Mouse (Mus musculus) bone marrow macrophage, adult 2 months (primary cell): Measurements from ENCODE around the gene Btbd10.

Experiments
- CTCF ChIP-seq: IDR thresholded peaks from 2 replicates; pipeline ENCODE4 v1.5.1; 2012; ENCODE audit warnings: low read depth, mild to moderate bottlenecking, low read length, moderate library complexity
- POLR2A ChIP-seq: IDR thresholded peaks from 2 replicates; pipeline ENCODE4 v1.6.1; 2012; ENCODE audit warnings: mild to moderate bottlenecking, low read depth, low read length, borderline replicate concordance

- no peak for TF ChIP-seq CTCF
- TF ChIP-seq POLR2A = no peak
Measured at GRCm38 (mm10) chr7:113377875-113378658, 8.9 kb upstream of the Btbd10 start.
